Mouse (Mus musculus) ovary, adult 2 months (tissue): ENCODE results near the gene Olfr1393. TPM values are rescaled to one million over a fixed set of nuclear protein-coding genes. Genes with fewer than 3 reads are reported as not detected.

ENCODE experiments used
- polyA plus RNA-seq: library from polyadenylated mRNA; depleted of rRNA; stranded (reverse); fragments of >200 nt; gene quantifications from 2 replicates; pipeline ENCODE4 v1.2.3, GENCODE M21; 2012; rRNA removed

Olfr1393 gene
- polyA plus RNA-seq = not detected in 2 replicates

GRCm38 (mm10) chr11:49278222-49278621 lies at the start of gene Olfr1393:
Gene Olfr1393 (plus strand): TSS chr11:49278304.

DNA sequence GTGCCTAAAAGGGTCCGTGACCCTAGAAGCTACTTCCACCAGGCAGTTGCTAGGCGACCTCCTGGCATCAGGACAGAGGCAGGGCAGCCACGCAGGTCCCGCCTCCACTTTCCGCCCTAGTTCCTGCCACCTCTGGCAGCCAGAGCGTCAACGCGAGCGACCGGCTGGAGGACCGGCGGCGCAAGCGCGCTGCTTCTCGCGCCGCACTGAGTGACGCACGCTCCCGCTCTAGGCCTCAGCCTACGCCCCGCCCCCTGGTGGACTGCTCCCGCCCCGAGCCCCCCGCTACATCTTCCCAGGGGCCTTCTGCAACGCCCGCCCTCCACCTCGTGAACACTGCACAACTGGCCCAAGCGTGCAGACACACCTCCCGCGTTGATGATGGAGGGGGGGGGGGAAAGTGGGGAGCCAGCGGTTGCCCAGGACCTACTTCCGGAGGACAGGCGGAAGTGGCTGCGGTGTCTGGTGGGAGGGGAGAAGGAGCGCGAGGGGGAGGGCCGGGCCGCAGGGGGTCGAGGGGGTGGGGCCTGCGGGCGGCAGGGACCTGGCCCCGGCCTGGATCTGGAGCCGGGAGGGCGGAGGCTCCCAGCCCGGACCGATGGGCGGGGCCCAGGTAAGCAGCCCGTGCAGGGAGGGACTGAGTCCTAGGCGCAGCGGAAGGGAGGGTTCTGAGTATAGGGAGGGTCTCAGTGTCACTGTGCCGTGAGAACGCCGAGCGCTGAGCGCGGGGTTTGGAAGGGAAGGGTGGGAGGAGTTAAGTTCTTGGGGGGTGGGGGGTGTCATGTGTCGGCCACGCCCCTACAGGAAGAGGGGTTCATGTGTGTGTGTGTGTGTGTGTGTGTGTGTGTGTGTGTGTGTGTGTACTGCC lies 34.1 kb upstream of the Olfr1393 start, which contains the start of gene Mgat1:
Mgat1 (plus strand) TSS at position 465 of the 868 bp plus-strand sequence.

DNA sequence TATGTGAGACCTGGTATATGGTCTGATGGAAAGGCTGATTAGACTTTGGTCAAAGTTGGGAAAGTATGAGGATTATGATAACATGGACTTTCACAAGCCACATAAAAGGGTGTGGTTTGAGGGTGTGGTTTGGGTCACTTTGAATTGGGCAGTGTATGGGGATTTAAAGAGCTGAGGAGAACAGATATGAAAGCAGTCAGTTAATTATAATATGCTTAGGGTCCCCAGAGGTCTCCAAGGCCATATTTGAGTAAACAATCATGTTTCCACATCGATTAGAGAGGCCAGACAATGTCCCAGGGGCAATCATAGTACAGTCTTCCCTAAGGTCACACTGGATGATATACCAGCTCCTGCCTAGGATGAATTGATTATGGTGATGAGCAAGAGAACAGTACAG lies 6.9 kb downstream of the Olfr1393 start, which contains the start of gene Olfr1392:
Olfr1392 (plus strand) TSS at position 301 of the 400 bp plus-strand sequence.

DNA sequence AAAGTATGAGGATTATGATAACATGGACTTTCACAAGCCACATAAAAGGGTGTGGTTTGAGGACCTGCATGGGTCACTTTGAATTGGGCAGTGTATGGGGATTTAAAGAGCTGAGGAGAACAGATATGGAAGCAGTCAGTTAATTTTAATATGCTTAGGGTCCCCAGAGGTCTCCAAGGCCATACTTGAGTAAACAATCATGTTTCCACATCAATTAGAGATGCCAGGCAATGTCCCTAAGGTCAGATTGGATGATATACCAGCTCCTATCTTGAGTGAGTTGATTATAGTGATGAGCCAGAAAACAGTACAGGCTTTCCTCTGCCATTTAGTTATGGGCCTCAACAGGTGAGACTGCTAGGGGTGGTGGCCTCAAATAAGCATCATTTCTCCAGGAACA lies 26.3 kb downstream of the Olfr1393 start, which contains the start of gene Olfr10:
Olfr10 (plus strand) TSS at position 301 of the 400 bp plus-strand sequence.

DNA sequence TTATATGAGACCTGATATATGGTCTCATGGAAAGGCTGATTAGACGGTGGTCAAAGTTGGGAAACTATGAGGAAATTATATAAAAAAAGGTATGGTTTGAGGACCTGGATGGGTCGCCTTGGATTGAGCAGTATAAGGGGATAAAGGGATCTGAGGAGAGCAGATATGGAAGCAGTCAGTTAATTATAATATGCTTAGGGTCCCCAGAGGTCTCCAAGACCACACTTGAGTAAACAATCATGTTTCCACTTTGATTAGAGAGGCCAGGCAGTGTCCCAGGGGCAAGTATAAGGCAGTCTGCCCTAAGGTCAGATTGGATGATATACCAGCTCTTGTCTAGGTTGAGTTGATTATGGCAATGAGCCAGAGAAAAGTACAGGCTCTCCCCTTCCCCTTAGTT lies 44.3 kb downstream of the Olfr1393 start, which contains the start of gene Olfr1391:
Olfr1391 (plus strand) TSS at position 301 of the 400 bp plus-strand sequence.

Other genes starting within 250 kb of the Olfr1393 start
- 0.54 and 1.0 TPM in 2 replicates for gene 9930111J21Rik2, start 227.1 kb upstream of the Olfr1393 start, polyA plus RNA-seq
- gene Tgtp2, start 214.1 kb upstream of the Olfr1393 start, polyA plus RNA-seq = 2.0 TPM in 2 replicates
- 2.3 and 4.1 TPM in 2 replicates for gene Ifi47, start 201.7 kb upstream of the Olfr1393 start, polyA plus RNA-seq
- gene Olfr1396, start 163.4 kb upstream of the Olfr1393 start, polyA plus RNA-seq = 0.52 TPM in 1 of 2 replicates, not detected in the other
- not detected in 2 replicates for gene Olfr1395, start 136.0 kb upstream of the Olfr1393 start, polyA plus RNA-seq
- gene Olfr1394, start 123.9 kb upstream of the Olfr1393 start, polyA plus RNA-seq = not detected in 2 replicates
- gene Btnl9, start 91.1 kb upstream of the Olfr1393 start, polyA plus RNA-seq = 7.7 and 9.6 TPM in 2 replicates
- 0.97 and 1.0 TPM in 2 replicates for gene Zfp62, start 75.0 kb upstream of the Olfr1393 start, polyA plus RNA-seq
- 218 and 240 TPM in 2 replicates for gene Mgat1, start 34.1 kb upstream of the Olfr1393 start, polyA plus RNA-seq
- 0.16 and 0.17 TPM in 2 replicates for gene Olfr1392, start 7.0 kb downstream of the Olfr1393 start, polyA plus RNA-seq
- gene Olfr10, start 26.4 kb downstream of the Olfr1393 start, polyA plus RNA-seq = not detected in 2 replicates
- gene Olfr1391, start 44.4 kb downstream of the Olfr1393 start, polyA plus RNA-seq = not detected in 2 replicates
- gene Olfr1390, start 56.9 kb downstream of the Olfr1393 start, polyA plus RNA-seq = not detected in 2 replicates
- gene Olfr1389, start 144.8 kb downstream of the Olfr1393 start, polyA plus RNA-seq = not detected in 2 replicates
- gene Olfr1388, start 158.3 kb downstream of the Olfr1393 start, polyA plus RNA-seq = 0.06 and 0.18 TPM in 2 replicates
- not detected in 2 replicates for gene Olfr1387, start 177.0 kb downstream of the Olfr1393 start, polyA plus RNA-seq
- not detected in 2 replicates for gene Olfr1386, start 186.7 kb downstream of the Olfr1393 start, polyA plus RNA-seq
- gene Olfr1385, start 210.8 kb downstream of the Olfr1393 start, polyA plus RNA-seq = not detected in 2 replicates
- not detected in 2 replicates for gene Olfr1384, start 228.4 kb downstream of the Olfr1393 start, polyA plus RNA-seq
- not detected in 2 replicates for gene Olfr1383, start 241.3 kb downstream of the Olfr1393 start, polyA plus RNA-seq
- not detected in 2 replicates for gene Olfr1382, start 249.9 kb downstream of the Olfr1393 start, polyA plus RNA-seq